Mouse (Mus musculus) erythroblast, adult 5-6 weeks (primary cell): ENCODE measurements around the gene Ntn1. TPM values are rescaled to one million over a fixed set of nuclear protein-coding genes. Genes with fewer than 3 reads are reported as not detected.

Experiments used
- ATAC-seq: replicated peaks from 2 replicates; pipeline ENCODE4 v1.8.0; 2016; ENCODE audit warnings: moderate number of reproducible peaks, mild to moderate bottlenecking, moderate TSS enrichment, inconsistent platforms; ENCODE audit not compliant: poor library complexity, low FRiP score, severe bottlenecking
- total RNA-seq, 2 experiments: library from RNA; stranded (forward) in 1 of 2; stranded (reverse) in 1 of 2; fragments of 150-400 nt in 1 of 2; fragments of 200-764, 138-1000 nt in 1 of 2; gene quantifications; 2 replicates each; pipeline versions ENCODE4 v1.2.3 to v1.2.4; 2015 to 2017; ENCODE audit warnings: low replicate concordance in 2 of 2

The Ntn1 gene
- total RNA-seq, 2 experiments from 2014 or later, result not detected

- ATAC-seq, result no peak
Observed at GRCm38 (mm10) chr11:68227837-68228236, 172.8 kb downstream of the Ntn1 start.

- no peak for ATAC-seq
Observed at GRCm38 (mm10) chr11:68226654-68227057, 174.0 kb downstream of the Ntn1 start.

GRCm38 (mm10) chr11:68223143-68223542 lies 177.5 kb downstream of the Ntn1 start:
- ATAC-seq, result no peak

- no peak for ATAC-seq
Observed at GRCm38 (mm10) chr11:68222209-68222608, 178.4 kb downstream of the Ntn1 start.

- no peak for ATAC-seq
Observed at GRCm38 (mm10) chr11:68220733-68221132, 179.9 kb downstream of the Ntn1 start.

- ATAC-seq, result no peak
Observed at GRCm38 (mm10) chr11:68216041-68216440, 184.6 kb downstream of the Ntn1 start.

GRCm38 (mm10) chr11:68215206-68215912 lies 185.3 kb downstream of the Ntn1 start:
- no peak for ATAC-seq

GRCm38 (mm10) chr11:68214496-68215205 lies 186.0 kb downstream of the Ntn1 start:
- no peak for ATAC-seq

- no peak for ATAC-seq
Observed at GRCm38 (mm10) chr11:68213896-68214295, 186.7 kb downstream of the Ntn1 start.

GRCm38 (mm10) chr11:68211924-68212578 lies 188.6 kb downstream of the Ntn1 start:
- no peak for ATAC-seq

- no peak for ATAC-seq
Observed at GRCm38 (mm10) chr11:68210714-68211113, 189.9 kb downstream of the Ntn1 start.

- ATAC-seq, result no peak
Observed at GRCm38 (mm10) chr11:68209506-68209905, 191.1 kb downstream of the Ntn1 start.

GRCm38 (mm10) chr11:68208582-68208981 lies 192.0 kb downstream of the Ntn1 start:
- ATAC-seq, result no peak

GRCm38 (mm10) chr11:68208023-68208422 lies 192.6 kb downstream of the Ntn1 start:
- ATAC-seq, result no peak

GRCm38 (mm10) chr11:68205572-68206229 lies 194.9 kb downstream of the Ntn1 start:
- ATAC-seq, result no peak

GRCm38 (mm10) chr11:68204407-68204806 lies 196.2 kb downstream of the Ntn1 start:
- ATAC-seq, result no peak

GRCm38 (mm10) chr11:68203658-68204315 lies 196.8 kb downstream of the Ntn1 start:
- ATAC-seq, result no peak

GRCm38 (mm10) chr11:68202561-68202960 lies 198.1 kb downstream of the Ntn1 start:
- no peak for ATAC-seq

- no peak for ATAC-seq
Observed at GRCm38 (mm10) chr11:68201811-68202459, 198.7 kb downstream of the Ntn1 start.
